Mouse (Mus musculus) midbrain, embryonic 11.5 days (tissue): ENCODE results near the gene Crcp. TPM values are rescaled to one million over a fixed set of nuclear protein-coding genes. Genes with fewer than 3 reads are reported as not detected.

Experiments
- ATAC-seq: fragments of 200-750 bp; cut with Nextera tagmentation; 2 replicates; pipeline ENCODE4 v1.8.0; 2017; ENCODE audit warnings: moderate TSS enrichment, moderate library complexity; ENCODE audit not compliant: low FRiP score
- DNase-seq: peaks from one replicate; pipeline ENCODE4 v3.0.0; 2015; ENCODE audit warnings: low spot score; ENCODE audit errors: missing footprints
- H3K27ac ChIP-seq: fragments of 300-500 bp; sonication (generic); 2 replicates; pipeline ENCODE4 v1.5.1; 2014; ENCODE audit warnings: low read depth, low read length
- H3K27me3 ChIP-seq: fragments of 300-500 bp; sonication (generic); 2 replicates; pipeline ENCODE4 v1.6.1; 2014; ENCODE audit warnings: mild to moderate bottlenecking, low read length, moderate library complexity, mixed read lengths; ENCODE audit not compliant: control insufficient read depth, insufficient read depth
- H3K36me3 ChIP-seq: fragments of 300-500 bp; sonication (generic); 2 replicates; pipeline ENCODE4 v1.6.1; 2014; ENCODE audit warnings: mild to moderate bottlenecking, low read length, moderate library complexity, mixed read lengths; ENCODE audit not compliant: control insufficient read depth, insufficient read depth
- H3K4me1 ChIP-seq: fragments of 300-500 bp; sonication (generic); 2 replicates; pipeline ENCODE4 v1.6.1; 2014; ENCODE audit warnings: low read length; ENCODE audit not compliant: control insufficient read depth, insufficient read depth
- H3K4me2 ChIP-seq: fragments of 300-500 bp; sonication (generic); 2 replicates; pipeline ENCODE4 v1.6.1; 2014; ENCODE audit warnings: mild to moderate bottlenecking, moderate library complexity
- H3K4me3 ChIP-seq: fragments of 300-500 bp; sonication (generic); 2 replicates; pipeline ENCODE4 v1.5.1; 2014; ENCODE audit warnings: low read depth, low read length
- H3K9ac ChIP-seq: fragments of 300-500 bp; sonication (generic); 2 replicates; pipeline ENCODE4 v1.6.1; 2014; ENCODE audit warnings: low read length
- H3K9me3 ChIP-seq: fragments of 300-500 bp; sonication (generic); 2 replicates; pipeline ENCODE4 v1.6.1; 2016; ENCODE audit warnings: low read length; ENCODE audit not compliant: control insufficient read depth
- WGBS: fragments of 180-500 bp; shearing (Covaris S2); extraction: QIAGEN DNeasy Blood & Tissue Kit; methylation state at CpG from one replicate; pipeline ENCODE4 v1.1.7; 2014; 5-methylcytosine and 5-hydroxymethylcytosine counted together
- polyA plus RNA-seq: library from polyadenylated mRNA; unstranded; fragments of >200 nt; fragmentation: Nextera tagmentation; extraction: Ambion mirVana; gene quantifications from 2 replicates; pipeline ENCODE4 v1.2.1, GENCODE M21; 2014

The Crcp gene
- polyA plus RNA-seq, 1 experiment from 2014 or later: 42.7 TPM

- Histone ChIP-seq H3K4me2 (no peak overlapping the region), H3K9ac (no peak overlapping the region), H3K27me3 (no peaks in the 10 kb centered on the region), H3K4me3 (no peak overlapping the region), H3K4me1 (no peaks in the 10 kb centered on the region; the same call in 1 of the 2 replicates), H3K9me3 (no peaks in the 10 kb centered on the region), H3K27ac (no peak overlapping the region), H3K36me3 (peaks cover 3% of the 10 kb centered on the region; the same call in 1 of the 2 replicates)
- WGBS: 76% methylated on average over 8 of the region's 8 CpGs
- DNase-seq: no peak
- ATAC-seq: no peak
Measured at GRCm38 (mm10) chr5:130019461-130019860, 9.6 kb upstream of the Crcp start.

GRCm38 (mm10) chr5:130021361-130021966 lies 7.6 kb upstream of the Crcp start:
- Histone ChIP-seq H3K4me2 (no peak overlapping the region), H3K27me3 (no peaks in the 10 kb centered on the region), H3K9ac (no peak overlapping the region), H3K9me3 (no peaks in the 10 kb centered on the region), H3K36me3 (no peaks in the 10 kb centered on the region), H3K4me1 (no peaks in the 10 kb centered on the region; the same call in 1 of the 2 replicates), H3K4me3 (no peak overlapping the region), H3K27ac (no peak overlapping the region)
- DNase-seq (peak; percentile 19), ATAC-seq (no peak)
- 74% methylated on average over 5 of the region's 5 CpGs for WGBS

DNA sequence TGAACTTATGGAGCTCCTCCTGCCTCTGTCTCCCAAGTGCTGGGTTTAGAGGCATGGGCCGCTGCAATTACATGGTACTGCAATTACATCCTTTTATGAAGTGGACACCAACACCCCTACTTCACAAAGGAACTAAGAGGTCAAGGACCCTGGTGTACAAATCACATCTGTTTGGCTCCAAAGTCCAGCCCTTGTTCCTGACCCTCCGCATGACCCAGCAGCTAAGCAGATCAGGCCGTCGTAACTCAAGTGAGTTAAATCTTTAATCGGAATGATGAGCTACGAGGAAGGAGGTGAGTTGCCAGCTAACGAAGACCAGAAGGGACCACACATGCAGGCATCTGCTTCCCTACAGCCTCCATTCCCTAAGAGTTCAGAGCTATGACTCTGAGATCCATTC lies 6.7 kb upstream of the Crcp start:
- Histone ChIP-seq H3K27ac (no peak overlapping the region), H3K9me3 (no peaks in the 10 kb centered on the region), H3K9ac (no peak overlapping the region), H3K4me2 (no peak overlapping the region), H3K27me3 (no peaks in the 10 kb centered on the region), H3K36me3 (no peaks in the 10 kb centered on the region), H3K4me3 (no peak overlapping the region), H3K4me1 (no peaks in the 10 kb centered on the region; the same call in 1 of the 2 replicates)
- ATAC-seq (no peak), DNase-seq (no peak)
- WGBS: 79% methylated on average over 7 of the region's 7 CpGs

DNA sequence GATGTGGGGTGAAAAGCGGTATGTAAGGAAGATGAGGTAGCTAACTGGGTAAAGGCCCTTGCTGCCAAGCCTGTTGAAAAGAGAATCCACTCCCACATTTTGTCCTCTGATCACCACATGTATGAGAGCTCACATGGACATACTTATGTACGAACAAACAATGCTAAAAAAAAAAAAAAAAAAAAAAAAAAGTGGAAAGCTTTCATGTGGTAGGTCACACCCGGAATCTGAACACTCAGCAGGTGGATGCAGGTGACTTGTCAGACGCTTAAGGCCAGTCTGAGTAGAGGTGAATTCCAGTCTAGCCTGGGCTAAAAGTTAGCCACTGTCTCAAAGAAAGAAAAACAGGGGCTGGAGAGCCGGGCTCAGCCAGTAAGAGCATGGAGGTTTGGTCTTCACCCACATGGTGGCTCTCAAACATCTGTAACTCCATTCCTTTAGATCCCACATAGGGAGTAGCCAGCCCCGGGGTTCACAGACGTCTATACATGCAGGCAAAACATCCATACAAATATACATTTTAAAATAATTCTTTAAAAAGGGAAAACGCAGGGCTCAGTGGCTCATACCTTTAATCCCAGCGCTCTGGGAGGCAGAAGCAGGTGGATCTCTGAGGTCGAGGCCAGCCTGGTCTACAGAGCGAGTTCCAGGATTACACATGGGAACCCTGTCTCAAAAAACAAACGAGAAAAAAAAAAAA lies 5.9 kb upstream of the Crcp start:
- no peaks in the 10 kb centered on the region; the same call in 1 of the 2 replicates for H3K4me1 ChIP-seq
- no peaks in the 10 kb centered on the region for H3K27me3 ChIP-seq
- no peak overlapping the region for H3K9ac ChIP-seq
- WGBS: 42% methylated on average over 12 of the region's 12 CpGs
- no peaks in the 10 kb centered on the region for H3K9me3 ChIP-seq
- H3K36me3 ChIP-seq: no peaks in the 10 kb centered on the region
- H3K4me2 ChIP-seq: peak overlapping the region; percentile 76; the same call in 1 of the 2 replicates
- ATAC-seq (0 out of 2 replicates have a peak, but pooled peaks have one; percentile 10), DNase-seq (peak; percentile 87)
- H3K27ac ChIP-seq: no peak overlapping the region
- peak overlapping the region; percentile 50; the same call in 1 of the 2 replicates for H3K4me3 ChIP-seq

DNA sequence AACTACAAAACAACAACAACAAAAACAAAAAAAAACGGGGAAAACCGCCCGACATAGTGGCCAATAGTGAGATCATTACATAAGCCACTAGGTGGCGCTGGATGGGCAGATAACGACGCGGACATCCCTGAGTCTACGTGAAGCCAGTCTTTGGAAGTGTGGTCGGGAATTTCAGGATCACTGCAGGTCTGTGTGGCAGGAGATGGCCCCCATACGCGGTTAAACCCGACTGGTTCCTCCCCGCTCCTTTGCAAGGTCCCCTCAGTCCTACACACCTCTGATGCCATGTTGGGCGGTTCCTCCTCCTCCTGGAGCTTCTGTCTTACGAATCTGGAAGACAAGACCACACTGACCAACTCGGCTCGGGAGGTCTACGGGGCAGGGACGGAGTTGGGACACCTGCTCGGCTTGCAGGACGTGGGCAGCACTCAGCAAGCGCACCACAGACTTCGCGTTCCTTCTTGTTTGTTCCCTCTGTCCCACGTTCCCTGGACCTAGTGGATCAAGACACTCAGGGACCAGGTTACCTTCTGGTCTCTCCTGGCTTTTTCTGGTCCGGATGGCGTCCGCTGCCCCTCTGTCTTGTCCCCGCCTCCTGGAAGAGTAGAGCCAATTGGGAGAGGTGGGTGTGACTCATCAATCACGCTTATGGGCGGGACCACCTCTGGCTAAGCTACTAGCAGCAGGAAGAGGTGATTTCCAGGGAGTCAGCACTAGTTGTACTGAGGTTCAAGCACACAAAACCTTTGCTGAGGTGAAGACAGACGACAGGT lies 5.1 kb upstream of the Crcp start:
- ATAC-seq (peak; percentile 90), DNase-seq (peak; percentile 98)
- Histone ChIP-seq H3K27me3 (no peaks in the 10 kb centered on the region), H3K36me3 (no peaks in the 10 kb centered on the region), H3K9me3 (no peaks in the 10 kb centered on the region), H3K4me2 (peak overlapping the region; percentile 76), H3K9ac (peak overlapping the region; percentile 63), H3K4me1 (no peaks in the 10 kb centered on the region; the same call in 1 of the 2 replicates), H3K4me3 (peak overlapping the region; percentile 50), H3K27ac (no peak overlapping the region)
- under 1% methylated on average over 32 of the region's 32 CpGs for WGBS

GRCm38 (mm10) chr5:130027134-130027533 lies 2.0 kb upstream of the Crcp start:
- ATAC-seq (no peak), DNase-seq (no peak)
- H3K27ac ChIP-seq: no peak overlapping the region
- peaks cover 2% of the 10 kb centered on the region; the same call in 1 of the 2 replicates for H3K4me1 ChIP-seq
- H3K9me3 ChIP-seq: no peaks in the 10 kb centered on the region
- H3K4me2 ChIP-seq: no peak overlapping the region
- WGBS: 80% methylated on average over 5 of the region's 5 CpGs
- no peaks in the 10 kb centered on the region for H3K36me3 ChIP-seq
- no peaks in the 10 kb centered on the region for H3K27me3 ChIP-seq
- no peak overlapping the region for H3K9ac ChIP-seq
- no peak overlapping the region for H3K4me3 ChIP-seq

- WGBS: 90% methylated on average over 7 of the region's 7 CpGs
- Histone ChIP-seq H3K9me3 (no peaks in the 10 kb centered on the region), H3K4me1 (peaks cover 2% of the 10 kb centered on the region; the same call in 1 of the 2 replicates), H3K27me3 (no peaks in the 10 kb centered on the region), H3K4me3 (no peak overlapping the region), H3K27ac (no peak overlapping the region), H3K4me2 (no peak overlapping the region), H3K9ac (no peak overlapping the region), H3K36me3 (no peaks in the 10 kb centered on the region)
- no peak for ATAC-seq
- DNase-seq: no peak
Measured at GRCm38 (mm10) chr5:130027696-130028095, 1.4 kb upstream of the Crcp start.

- no peak overlapping the region for H3K9ac ChIP-seq
- H3K4me3 ChIP-seq: no peak overlapping the region
- H3K4me1 ChIP-seq: peaks cover 2% of the 10 kb centered on the region; the same call in 1 of the 2 replicates
- no peaks in the 10 kb centered on the region for H3K36me3 ChIP-seq
- DNase-seq (peak; percentile 19), ATAC-seq (no peak)
- no peak overlapping the region for H3K4me2 ChIP-seq
- H3K9me3 ChIP-seq: no peaks in the 10 kb centered on the region
- 95% methylated on average over 19 of the region's 19 CpGs for WGBS
- no peaks in the 10 kb centered on the region for H3K27me3 ChIP-seq
- no peak overlapping the region for H3K27ac ChIP-seq
Measured at GRCm38 (mm10) chr5:130031410-130032390, 2.6 kb downstream of the Crcp start.
